Mouse (Mus musculus) liver, adult 2 months (tissue): ENCODE results near the gene Gpr156.

Source experiments
- CTCF ChIP-seq: fragments of 200-500 bp; IDR thresholded peaks from 2 replicates; pipeline ENCODE4 v1.5.1; 2011; ENCODE audit warnings: low read depth, low read length, control low read depth
- POLR2A ChIP-seq: fragments of 200-500 bp; IDR thresholded peaks from 2 replicates; pipeline ENCODE4 v1.6.1; 2011; ENCODE audit warnings: low read length, control low read depth; ENCODE audit not compliant: insufficient read depth; ENCODE audit errors: extremely low read depth

- TF ChIP-seq POLR2A (no peak), CTCF (0 out of 2 replicates have a peak, but pooled peaks have one; percentile 4)
Measured at GRCm38 (mm10) chr16:37934932-37935331, 18.6 kb downstream of the Gpr156 start.
